Mouse (Mus musculus): ENCODE measurements around the gene Il33.
"Not testable (repeated sequence)": the region's sequence is repeated elsewhere in the genome, so short reads cannot be mapped to it uniquely, and the experiment has no call there.

The Il33 gene

DNA sequence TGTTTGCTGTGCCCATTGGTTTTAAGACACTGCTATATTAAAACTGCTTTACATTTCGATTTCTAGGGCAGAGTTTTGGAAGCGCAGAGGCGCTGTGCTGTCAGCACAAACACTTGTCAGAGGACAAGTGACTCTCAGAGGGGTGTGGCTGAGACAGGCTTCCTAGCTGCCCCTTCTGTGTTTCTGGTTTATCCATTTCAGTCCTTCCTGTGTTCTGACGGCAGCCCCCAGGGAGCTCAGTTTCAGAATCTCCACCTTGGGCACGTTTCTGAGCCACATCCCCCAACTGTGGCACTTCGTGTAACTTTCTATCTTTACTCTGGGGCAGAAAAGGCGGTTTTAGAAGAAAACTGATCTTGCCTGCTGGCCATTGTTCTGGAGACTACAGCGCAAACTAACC lies 12.5 kb downstream of the Il33 start:
- DNase-seq (ENCODE audit: low read depth, low spot score): no peak

DNA sequence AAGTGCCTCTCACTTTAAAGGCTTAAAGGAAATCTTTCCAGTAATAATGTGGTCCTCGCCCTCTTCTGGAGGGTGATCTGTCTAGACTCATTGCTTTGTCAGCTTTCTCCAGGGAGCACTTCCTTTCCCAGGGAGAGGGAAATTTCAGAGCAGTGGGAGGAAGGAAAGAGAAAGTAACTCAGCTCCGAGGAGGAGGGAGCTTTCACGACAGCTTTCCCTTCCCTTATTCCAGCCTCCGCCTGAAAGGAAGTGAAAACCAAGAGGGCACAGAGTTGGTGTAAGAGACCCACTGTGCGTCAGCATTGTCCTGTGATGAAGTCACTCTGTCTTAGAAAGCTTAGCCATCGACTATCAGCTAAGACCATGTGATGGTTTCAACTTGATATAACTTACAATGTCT lies 15.3 kb downstream of the Il33 start:
- DNase-seq (ENCODE audit: low read depth, low spot score): no peak

GRCm38 (mm10) chr19:29941208-29941607 lies 16.3 kb downstream of the Il33 start:
- no peak for DNase-seq (ENCODE audit: low read depth, low spot score)

GRCm38 (mm10) chr19:29942358-29942757 lies 17.4 kb downstream of the Il33 start:
- no peak for DNase-seq (ENCODE audit: low read depth, low spot score)

- no peak for DNase-seq (ENCODE audit: low read depth, low spot score)
These were observed 19.5 kb downstream of the Il33 start for GRCm38 (mm10) chr19:29944426-29944825.

DNA sequence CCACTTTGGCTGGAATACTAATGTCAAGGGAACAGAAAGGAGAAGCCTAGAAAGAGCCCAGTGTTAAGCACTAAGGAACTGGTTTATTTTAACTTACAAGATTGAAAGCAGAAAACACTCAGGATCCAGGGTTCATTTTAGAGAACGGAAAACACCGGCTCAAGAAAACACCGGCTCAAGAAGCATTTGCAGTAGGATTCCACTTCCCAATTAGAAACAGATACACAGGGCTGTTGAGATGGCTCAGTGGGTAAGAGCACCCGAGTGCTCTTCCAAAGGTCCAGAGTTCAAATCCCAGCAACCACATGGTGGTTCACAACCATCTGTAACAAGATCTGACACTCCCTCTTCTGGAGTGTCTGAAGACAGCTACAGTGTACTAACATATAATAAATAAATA lies 20.0 kb downstream of the Il33 start:
- DNase-seq (ENCODE audit: low read depth, low spot score): not testable (repeated sequence)

- DNase-seq (ENCODE audit: low read depth, low spot score): no peak
These were observed 20.9 kb downstream of the Il33 start for GRCm38 (mm10) chr19:29945557-29946422.

GRCm38 (mm10) chr19:29946423-29946716 lies 21.5 kb downstream of the Il33 start:
- no peak for DNase-seq (ENCODE audit: low read depth, low spot score)

- no peak for DNase-seq (ENCODE audit: low read depth, low spot score)
These were observed 22.1 kb downstream of the Il33 start for GRCm38 (mm10) chr19:29947056-29947455.

DNA sequence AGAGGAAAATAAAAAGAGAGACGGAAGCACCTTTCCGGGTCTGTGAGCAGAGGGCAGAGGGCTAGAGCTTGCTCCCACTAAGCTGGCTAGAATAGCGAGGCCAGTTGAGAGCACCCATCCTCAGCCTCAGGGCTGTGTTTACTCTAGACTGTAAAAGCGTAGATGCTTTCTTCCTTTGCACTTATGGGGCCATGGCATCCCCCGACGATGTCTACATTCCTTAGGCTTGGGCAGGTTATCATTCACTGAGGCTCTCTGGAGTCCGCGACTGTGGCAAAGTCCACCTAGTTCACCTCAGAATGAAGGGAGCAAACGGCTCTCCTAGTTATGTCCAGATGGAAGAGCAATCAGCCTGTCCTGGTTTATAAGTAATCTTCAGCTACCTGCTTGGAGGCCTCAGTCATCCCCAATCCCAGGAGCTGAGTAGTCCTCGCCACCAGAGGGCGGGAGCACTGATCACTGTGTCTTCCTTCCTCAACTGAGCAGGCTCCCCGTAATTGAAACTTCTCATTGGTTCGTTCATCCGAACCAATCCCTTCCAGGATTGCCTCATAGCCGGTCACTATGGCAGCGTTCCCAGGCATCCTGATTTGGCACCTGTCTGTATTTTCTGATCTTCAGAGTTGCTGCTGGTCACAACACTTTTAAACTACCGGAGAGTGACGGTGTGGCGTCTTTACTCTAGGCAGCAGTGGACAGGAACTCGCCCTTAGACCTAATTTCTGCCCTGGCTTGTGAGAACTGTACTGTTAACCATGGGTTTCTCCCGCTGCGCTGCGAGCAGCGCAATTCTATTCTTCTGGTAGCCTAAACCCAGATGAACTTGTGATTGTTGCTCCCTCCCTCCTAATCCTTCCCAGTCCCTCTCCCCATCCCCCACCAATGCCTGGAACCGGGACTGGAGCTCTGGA lies 23.2 kb downstream of the Il33 start:
- peak; percentile 47 for DNase-seq (ENCODE audit: low read depth, low spot score)

- no peak for DNase-seq (ENCODE audit: low read depth, low spot score)
These were observed 27.6 kb downstream of the Il33 start for GRCm38 (mm10) chr19:29952538-29952937.

DNA sequence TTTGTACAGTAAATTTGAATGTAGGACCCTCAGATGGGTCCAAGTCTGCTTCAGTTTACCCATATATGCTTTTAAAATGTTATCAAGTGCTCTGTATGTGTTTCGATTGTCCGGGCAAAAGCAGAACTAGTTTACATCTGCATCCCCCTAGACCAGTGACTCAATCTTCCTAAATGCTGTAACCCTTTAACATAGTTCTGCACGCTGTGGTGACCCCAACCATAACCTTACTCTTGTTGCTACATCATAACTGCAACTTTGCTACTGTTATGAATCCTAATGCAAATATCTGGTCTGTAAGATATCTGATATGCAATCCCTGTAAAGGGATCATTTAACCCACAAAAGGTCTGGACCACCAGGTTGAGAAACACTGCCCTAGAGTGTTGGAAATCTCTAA lies 28.9 kb downstream of the Il33 start:
- DNase-seq (ENCODE audit: low read depth, low spot score): no peak

GRCm38 (mm10) chr19:29955454-29955853 lies 30.5 kb downstream of the Il33 start:
- DNase-seq (ENCODE audit: low read depth, low spot score): no peak

DNA sequence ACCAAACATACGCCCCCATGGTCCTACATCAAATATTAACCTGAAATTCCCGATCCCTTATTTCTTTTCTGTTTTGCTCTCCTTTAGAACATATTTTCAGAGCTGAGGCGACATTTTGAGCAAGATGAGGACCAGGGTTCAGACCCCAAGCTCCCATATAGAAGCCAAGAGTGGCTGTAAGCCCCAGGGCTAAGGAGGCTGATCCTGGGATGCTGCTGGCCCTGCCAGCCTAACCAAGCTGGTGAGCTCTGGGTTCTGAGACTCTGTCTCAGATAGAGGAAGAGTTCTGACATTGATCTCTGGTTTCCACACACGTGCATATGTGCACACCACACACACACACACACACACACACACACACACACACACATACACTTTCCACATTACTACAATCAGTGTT lies 36.0 kb downstream of the Il33 start:
- no peak for DNase-seq (ENCODE audit: low read depth, low spot score)

GRCm38 (mm10) chr19:29961842-29962241 lies 36.9 kb downstream of the Il33 start:
- DNase-seq (ENCODE audit: low read depth, low spot score): no peak

DNA sequence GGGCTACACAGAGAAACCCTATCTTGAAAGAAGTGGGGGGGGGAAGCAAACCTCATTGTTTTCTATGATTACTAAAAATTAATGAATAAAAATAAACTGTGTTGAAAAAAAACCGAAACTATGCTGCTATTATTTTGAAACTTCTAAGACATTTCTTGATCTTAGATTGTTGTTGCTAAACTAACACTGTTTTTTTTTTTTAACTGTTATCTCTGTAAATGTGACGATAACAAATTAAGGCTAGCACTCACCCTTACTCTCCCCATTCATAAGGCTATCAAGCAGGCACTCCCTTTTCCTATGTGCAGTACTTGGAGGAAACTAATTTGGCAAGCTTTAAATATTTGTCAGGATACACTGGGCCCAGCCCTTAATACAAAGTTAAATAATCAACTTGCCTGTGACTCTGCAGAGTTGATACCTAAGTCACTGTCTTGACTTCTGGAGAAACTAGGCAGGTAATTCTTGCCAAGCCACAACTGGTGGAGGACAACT lies 38.7 kb downstream of the Il33 start:
- DNase-seq (ENCODE audit: low read depth, low spot score): no peak

GRCm38 (mm10) chr19:29967960-29968359 lies 43.0 kb downstream of the Il33 start:
- DNase-seq (ENCODE audit: low read depth, low spot score): no peak

- no peak for DNase-seq (ENCODE audit: low read depth, low spot score)
These were observed 48.5 kb downstream of the Il33 start for GRCm38 (mm10) chr19:29973396-29973795.

DNA sequence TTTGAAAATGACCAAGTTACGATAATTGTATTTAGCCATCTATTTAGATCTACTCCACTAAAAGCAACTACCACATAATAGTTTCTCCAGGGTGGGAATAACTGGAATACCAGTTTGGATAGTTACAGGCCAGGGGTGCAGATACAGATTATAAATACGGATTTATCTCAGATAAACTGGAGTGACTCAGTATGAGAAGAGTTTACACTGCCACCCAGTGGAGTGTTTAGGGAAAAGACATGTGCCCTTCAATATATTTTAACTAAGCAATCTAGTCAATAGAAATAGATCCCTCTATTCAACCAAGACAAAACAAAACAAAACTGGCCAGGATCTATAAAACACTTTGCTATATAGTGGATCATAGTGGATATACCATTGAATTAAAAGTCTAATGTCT lies 53.9 kb downstream of the Il33 start:
- DNase-seq (ENCODE audit: low read depth, low spot score): no peak

GRCm38 (mm10) chr19:29979452-29980089 lies 54.7 kb downstream of the Il33 start:
- DNase-seq (ENCODE audit: low read depth, low spot score): no peak

- DNase-seq (ENCODE audit: low read depth, low spot score): no peak
These were observed 59.5 kb downstream of the Il33 start for GRCm38 (mm10) chr19:29984208-29985005.

All from brain, embryonic 18.5 days (tissue).